Mouse (Mus musculus) cortical plate, adult 2 months (tissue): Measurements from ENCODE around the gene Gapdh.

Source experiments
- CTCF ChIP-seq: fragments of 200-500 bp; IDR thresholded peaks from 2 replicates; pipeline ENCODE4 v1.5.1; 2011; ENCODE audit warnings: mild to moderate bottlenecking, control low read depth, low read length; ENCODE audit not compliant: insufficient read depth; ENCODE audit errors: extremely low read depth
- POLR2A ChIP-seq: fragments of 200-500 bp; IDR thresholded peaks from 2 replicates; pipeline ENCODE4 v1.6.1; 2011; ENCODE audit warnings: mild to moderate bottlenecking, low read length, control low read depth; ENCODE audit not compliant: insufficient read depth; ENCODE audit errors: extremely low read depth

GRCm38 (mm10) chr6:125142436-125142835 is 23.8 kb downstream of the Gapdh start:
- no peak for TF ChIP-seq POLR2A
- no peak for TF ChIP-seq CTCF
